In the genomic region with DNA sequence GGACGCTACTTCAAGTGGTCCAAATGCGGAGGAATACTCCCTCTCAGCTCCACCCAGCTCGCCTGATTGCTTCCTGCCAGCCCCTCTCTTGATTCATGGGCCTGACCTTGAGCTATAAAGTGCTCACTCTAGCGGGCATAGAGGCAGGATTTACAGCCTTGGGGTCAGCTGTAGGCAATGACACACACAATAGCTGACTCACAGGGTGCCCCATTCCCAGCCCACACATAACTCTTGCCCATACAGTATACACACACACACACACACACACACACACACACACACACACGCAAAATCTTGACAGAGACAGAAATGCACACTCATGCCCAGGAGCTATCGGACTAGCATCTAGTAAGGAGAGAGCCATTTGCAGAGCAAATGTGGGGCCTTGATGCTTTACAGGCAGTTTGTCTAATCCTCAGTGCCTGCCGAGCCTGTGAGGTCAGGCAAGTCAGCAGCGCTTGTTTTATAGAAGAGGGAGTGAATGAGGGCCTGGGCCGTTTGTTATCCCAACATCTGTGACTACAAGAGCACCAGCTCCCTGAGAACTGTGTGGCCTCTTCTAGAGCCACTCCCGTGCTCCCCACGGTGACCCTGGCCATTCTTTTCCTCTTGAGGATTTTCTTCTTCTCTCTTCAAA, we compare ENCODE assay signal across 11 mouse cellular contexts.
DNase-seq lines count a peak whose midpoint lies in the region; ATAC-seq and TF ChIP-seq lines count a peak whose summit lies in the region.
"Had no signal": no experiment of that assay in that cellular context is flagged by ENCODE, and none has a peak within 500 bp of the region (broad histone marks: within the 10 kb centered on the region; RNA-seq: fewer than 3 reads in every experiment).

No protein-coding gene starts in this region.

- 35% methylated on average over 11 of the region's 11 CpGs for WGBS in lung, embryonic 16.5 days
- 7% methylated on average over 11 of the region's 11 CpGs for WGBS in neural tube, embryonic 13.5 days
- 39% methylated on average over 11 of the region's 11 CpGs for WGBS in forebrain, embryonic 13.5 days

- no peak for TF ChIP-seq CTCF in left cerebral cortex, adult 2 months (IDR thresholded peaks at IDR 0.05)

- peak; percentile 36 for ATAC-seq in lung, embryonic 16.5 days (ENCODE audit: low read depth)
- ATAC-seq in neural tube, embryonic 13.5 days (ENCODE audit: low read depth): peak; percentile 77
- ATAC-seq in forebrain, embryonic 13.5 days: no peak
- ATAC-seq: liver, postnatal 0 days had no signal

- no peaks in the 10 kb centered on the region for H3K27me3 ChIP-seq in lung, embryonic 16.5 days (ENCODE audit: control insufficient read depth, insufficient read depth, low read depth, low read length)
- H3K27me3 ChIP-seq in neural tube, embryonic 13.5 days: peaks cover 96% of the 10 kb centered on the region
- H3K27me3 ChIP-seq in forebrain, embryonic 13.5 days: no peaks in the 10 kb centered on the region

- no peak for DNase-seq in lung, postnatal 10 days
- DNase-seq in WW6 (ENCODE audit: low read depth, low spot score): peak; percentile 36
- DNase-seq in forelimb bud, embryonic 11.5 days (ENCODE audit: low read depth, low spot score): peak; percentile 36
- DNase-seq in heart, postnatal 14 days: no peak
- DNase-seq in left cerebral cortex, adult 2 months (ENCODE audit: extremely low spot score in 1 of 2, low spot score in 2 of 2): no peak
- DNase-seq: heart, postnatal 10 days; liver, postnatal 0 days; thymus, postnatal 25 days had no signal

- H3K36me3 ChIP-seq in lung, embryonic 16.5 days (ENCODE audit: control insufficient read depth, insufficient read depth, low read length): no peaks in the 10 kb centered on the region
- no peaks in the 10 kb centered on the region for H3K36me3 ChIP-seq in neural tube, embryonic 13.5 days
- no peaks in the 10 kb centered on the region for H3K36me3 ChIP-seq in forebrain, embryonic 13.5 days (ENCODE audit: poor library complexity, severe bottlenecking)

- H3K9ac ChIP-seq in lung, embryonic 16.5 days (ENCODE audit: low read length): no peak overlapping the region
- H3K9ac ChIP-seq in neural tube, embryonic 13.5 days: no peak overlapping the region; the same call in 1 of the 2 replicates
- no peak overlapping the region for H3K9ac ChIP-seq in forebrain, embryonic 13.5 days
- H3K9ac ChIP-seq: liver, postnatal 0 days had no signal

- H3K4me3 ChIP-seq in lung, embryonic 16.5 days (ENCODE audit: low read length): no peak overlapping the region
- no peak overlapping the region for H3K4me3 ChIP-seq in neural tube, embryonic 13.5 days
- no peak overlapping the region for H3K4me3 ChIP-seq in forebrain, embryonic 13.5 days
- H3K4me3 ChIP-seq in left cerebral cortex, adult 2 months: no peak overlapping the region

- intact Hi-C loops in heart, postnatal 14 days (cut with DNase I): no loop called here
- intact Hi-C loops in left cerebral cortex, adult 2 months (cut with DNase I): no loop called here

- no peak overlapping the region for H3K27ac ChIP-seq in lung, embryonic 16.5 days (ENCODE audit: low read length)
- peak overlapping the region; percentile 15; the same call in 1 of the 2 replicates for H3K27ac ChIP-seq in neural tube, embryonic 13.5 days (replicated peaks)
- H3K27ac ChIP-seq in forebrain, embryonic 13.5 days: no peak overlapping the region
- H3K27ac ChIP-seq in left cerebral cortex, adult 2 months: no peak overlapping the region

- no peaks in the 10 kb centered on the region for H3K4me1 ChIP-seq in lung, embryonic 16.5 days (replicated peaks; ENCODE audit: control insufficient read depth, insufficient read depth, low read length)
- H3K4me1 ChIP-seq in neural tube, embryonic 13.5 days (replicated peaks): peaks cover 24% of the 10 kb centered on the region
- H3K4me1 ChIP-seq in forebrain, embryonic 13.5 days: no peaks in the 10 kb centered on the region; the same call in 1 of the 2 replicates

- H3K9me3 ChIP-seq in lung, embryonic 16.5 days (ENCODE audit: control insufficient read depth, low read length): no peaks in the 10 kb centered on the region
- H3K9me3 ChIP-seq in neural tube, embryonic 13.5 days: no peaks in the 10 kb centered on the region
- no peaks in the 10 kb centered on the region for H3K9me3 ChIP-seq in forebrain, embryonic 13.5 days (replicated peaks)

- no peak overlapping the region for H3K4me2 ChIP-seq in lung, embryonic 16.5 days (ENCODE audit: low read depth, low read length)
- no peak overlapping the region for H3K4me2 ChIP-seq in neural tube, embryonic 13.5 days
- no peak overlapping the region for H3K4me2 ChIP-seq in forebrain, embryonic 13.5 days

Comparison
In these comparisons a context has a peak if more than half of its experiments do, and no peak if none do; other contexts are left out.
1. DNase-seq: peak in WW6 (single experiment) and forelimb bud, embryonic 11.5 days (single experiment); none in lung, postnatal 10 days (single experiment), heart, postnatal 14 days (0 of 2) and left cerebral cortex, adult 2 months (0 of 2).